19 mouse cellular contexts compared by ENCODE assay signal in genomic region chrX:20070196-20070595, GRCm38 (mm10). TPM values are rescaled to one million over a fixed set of nuclear protein-coding genes. Genes with fewer than 3 reads are reported as not detected.
A peak's percentile ranks its signal among the peaks of the same experiment; 100 is the strongest.
DNase-seq lines count a peak whose midpoint lies in the region; ATAC-seq and TF ChIP-seq lines count a peak whose summit lies in the region.
"Had no signal": no experiment of that assay in that cellular context is flagged by ENCODE, and none has a peak within 500 bp of the region (broad histone marks: within the 10 kb centered on the region; RNA-seq: fewer than 3 reads in every experiment).

No protein-coding gene starts in this region.

- intact Hi-C loops in heart, adult 2 months (cut with DNase I), result no loop called here
- intact Hi-C loops in heart, postnatal 25 days (cut with DNase I), result no loop called here

- TF ChIP-seq EP300 in heart, adult 2 months (IDR thresholded peaks at IDR 0.05; ENCODE audit: insufficient read depth, low read depth, low read length), result peak; percentile 61; the same call in 1 of the 2 replicates

- 57% methylated on average over 4 of the region's 4 CpGs for WGBS in heart, adult 2 months
- 32% methylated on average over 4 of the region's 4 CpGs for WGBS in heart, embryonic 12.5 days

- H3K4me2 ChIP-seq in heart, embryonic 12.5 days, result no peak overlapping the region
- H3K4me2 ChIP-seq: embryonic facial prominence, embryonic 12.5 days; forebrain, embryonic 13.5 days; forebrain, embryonic 15.5 days had no signal

- H3K27me3 ChIP-seq in heart, adult 2 months (ENCODE audit: control insufficient read depth, insufficient read depth, low read length), result no peaks in the 10 kb centered on the region
- H3K27me3 ChIP-seq in heart, embryonic 12.5 days (replicated peaks), result no peaks in the 10 kb centered on the region
- H3K27me3 ChIP-seq: embryonic facial prominence, embryonic 12.5 days; forebrain, embryonic 13.5 days; forebrain, embryonic 15.5 days had no signal

- no peaks in the 10 kb centered on the region for H3K36me3 ChIP-seq in heart, adult 2 months (ENCODE audit: control insufficient read depth, insufficient read depth, low read length)
- no peaks in the 10 kb centered on the region for H3K36me3 ChIP-seq in heart, embryonic 12.5 days
- H3K36me3 ChIP-seq: embryonic facial prominence, embryonic 10.5 days; embryonic facial prominence, embryonic 12.5 days; forebrain, embryonic 15.5 days had no signal

- DNase-seq in heart, adult 2 months, result peak in 1 of 2 experiments; percentile 43
- DNase-seq in heart, postnatal 25 days (ENCODE audit: low spot score), result no peak
- peak; percentile 30 to 67 for DNase-seq in heart, adult 9 months (ENCODE audit: low spot score in 2 of 2)
- DNase-seq in layer of hippocampus, adult 18-20 months (ENCODE audit: low spot score in 2 of 2), result no peak
- DNase-seq: adrenal gland, adult 2 months; adrenal gland, postnatal 10 days; adrenal gland, postnatal 25 days; cerebellum, adult 11-12 months; cerebellum, adult 2 months; cerebellum, adult 9-10 months; cerebellum, postnatal 10 days; cerebellum, postnatal 25 days had no signal

- no peak for ATAC-seq in heart, embryonic 12.5 days (ENCODE audit: insufficient number of reproducible peaks, low FRiP score)
- ATAC-seq: forebrain, embryonic 13.5 days; forebrain, embryonic 15.5 days had no signal

- no peak overlapping the region for H3K9ac ChIP-seq in heart, adult 2 months (ENCODE audit: low read depth, low read length)
- H3K9ac ChIP-seq in heart, embryonic 12.5 days, result no peak overlapping the region
- H3K9ac ChIP-seq: embryonic facial prominence, embryonic 12.5 days; forebrain, embryonic 13.5 days; forebrain, embryonic 15.5 days had no signal

- no peak for TF ChIP-seq POLR2A in heart, adult 2 months (IDR thresholded peaks at IDR 0.05; ENCODE audit: insufficient read depth, low read depth, low read length)

- H3K9me3 ChIP-seq in heart, embryonic 12.5 days (replicated peaks), result no peaks in the 10 kb centered on the region
- H3K9me3 ChIP-seq: embryonic facial prominence, embryonic 10.5 days; embryonic facial prominence, embryonic 12.5 days; forebrain, embryonic 13.5 days; forebrain, embryonic 15.5 days had no signal

- TF ChIP-seq CTCF in heart, adult 2 months (IDR thresholded peaks at IDR 0.05), result no peak

- H3K79me2 ChIP-seq in heart, adult 2 months (replicated peaks; ENCODE audit: control insufficient read depth, insufficient read depth, low read length), result no peaks in the 10 kb centered on the region

- peaks cover 4% of the 10 kb centered on the region for H3K4me1 ChIP-seq in heart, adult 2 months (ENCODE audit: control insufficient read depth, insufficient read depth, low read length)
- H3K4me1 ChIP-seq in heart, embryonic 12.5 days (replicated peaks), result no peaks in the 10 kb centered on the region
- no peaks in the 10 kb centered on the region for H3K4me1 ChIP-seq in brown adipose tissue, adult 24 weeks (ENCODE audit: control insufficient read depth, insufficient read depth, insufficient read length, low read length)
- H3K4me1 ChIP-seq: embryonic facial prominence, embryonic 10.5 days; embryonic facial prominence, embryonic 12.5 days; forebrain, embryonic 13.5 days; forebrain, embryonic 15.5 days had no signal

- H3K27ac ChIP-seq in heart, adult 2 months, result no peak overlapping the region
- H3K27ac ChIP-seq in heart, embryonic 12.5 days (ENCODE audit: poor library complexity, severe bottlenecking), result no peak overlapping the region
- H3K27ac ChIP-seq in brown adipose tissue, adult 24 weeks (replicated peaks; ENCODE audit: low read depth, low read length), result peak overlapping the region; percentile 48
- H3K27ac ChIP-seq: embryonic facial prominence, embryonic 10.5 days; embryonic facial prominence, embryonic 12.5 days; forebrain, embryonic 13.5 days; forebrain, embryonic 15.5 days had no signal

- H3K4me3 ChIP-seq in heart, adult 2 months, result no peak overlapping the region
- H3K4me3 ChIP-seq in heart, embryonic 12.5 days, result no peak overlapping the region
- H3K4me3 ChIP-seq in brown adipose tissue, adult 24 weeks (ENCODE audit: insufficient read depth, low read depth, low read length), result no peak overlapping the region
- H3K4me3 ChIP-seq: embryonic facial prominence, embryonic 10.5 days; embryonic facial prominence, embryonic 12.5 days; forebrain, embryonic 13.5 days; forebrain, embryonic 15.5 days had no signal

RNA-seq across cellular contexts. Expression of gene Chst7, which starts 10.8 kb away (rescaled TPM):
- total RNA-seq in heart, adult 2 months (2021), result 1 to 10 TPM; 3.0 to 3.1 TPM
- polyA plus RNA-seq in heart, adult 2 months (2012; rRNA removed), result 3.3 and 3.7 TPM in 2 replicates
- total RNA-seq in heart, postnatal 25 days (2021), result 1 to 10 TPM; 4.2 to 5.4 TPM
- polyA plus RNA-seq in heart, embryonic 12.5 days (2016; fragmentation: Nextera tagmentation; extraction: Ambion mirVana), result 3.8 and 4.2 TPM in 2 replicates
- polyA plus RNA-seq in brown adipose tissue, adult 24 weeks (2012; ENCODE audit: insufficient read depth, insufficient read length, missing spikeins), result 1.5 TPM in 1 of 2 replicates, not detected in the other
- total RNA-seq in layer of hippocampus, adult 18-20 months (2021), result 1 to 10 TPM; 3.5 to 6.9 TPM
- total RNA-seq: MEL had no signal

Comparison
In these comparisons a context has a peak if more than half of its experiments do, and no peak if none do; other contexts are left out.
1. DNase-seq: peak in heart, adult 9 months (2 of 2); none in heart, postnatal 25 days (single experiment) and layer of hippocampus, adult 18-20 months (0 of 2).